20 mouse cellular contexts compared by ENCODE assay signal in the genomic region with DNA sequence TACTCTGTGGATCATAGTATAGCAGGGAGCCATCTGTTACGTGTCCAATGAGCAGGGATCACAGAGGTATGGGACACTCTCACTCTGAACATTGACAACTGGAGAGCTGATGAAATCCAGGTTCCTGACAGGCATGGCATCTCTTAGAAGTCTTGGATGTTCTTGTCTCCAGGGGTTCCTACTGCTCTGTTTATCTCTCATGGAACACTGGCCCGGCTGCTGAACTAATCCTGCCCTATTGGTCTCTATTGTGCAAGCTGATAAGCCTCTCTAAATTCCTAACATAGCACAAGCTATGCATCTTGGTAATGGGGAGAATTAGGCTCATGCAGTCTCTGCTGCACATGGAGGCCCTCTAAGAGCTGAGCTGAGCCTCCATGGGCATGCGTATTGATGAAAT. TPM values are rescaled to one million over a fixed set of nuclear protein-coding genes. Genes with fewer than 3 reads are reported as not detected.
"Had no signal": no experiment of that assay in that cellular context is flagged by ENCODE, and none has a peak within 500 bp of the region (broad histone marks: within the 10 kb centered on the region; RNA-seq: fewer than 3 reads in every experiment).

No protein-coding gene starts in this region.

- H3K9ac ChIP-seq: limb, embryonic 15.5 days; liver, embryonic 12.5 days; midbrain, embryonic 13.5 days; neural tube, embryonic 12.5 days had no signal

- H3K27me3 ChIP-seq: limb, embryonic 15.5 days; neural tube, embryonic 12.5 days had no signal

- DNase-seq: kidney, adult 9 months; kidney, postnatal 36 days; layer of hippocampus, adult 9-11 months; layer of hippocampus, postnatal 36 days; lung, postnatal 14 days; retina, postnatal 1 day; right cerebral cortex, postnatal 4 days; spleen, adult 18-20 months; thymus, adult 18-20 months; thymus, postnatal 14 days had no signal

- H3K4me2 ChIP-seq: limb, embryonic 15.5 days; liver, embryonic 12.5 days; midbrain, embryonic 13.5 days; neural tube, embryonic 12.5 days had no signal

- H3K9me3 ChIP-seq: limb, embryonic 15.5 days; liver, embryonic 12.5 days; midbrain, embryonic 13.5 days; neural tube, embryonic 12.5 days had no signal

- H3K27ac ChIP-seq: kidney, postnatal 0 days; limb, embryonic 15.5 days; liver, embryonic 12.5 days; midbrain, embryonic 13.5 days; neural tube, embryonic 12.5 days had no signal

- ATAC-seq: liver, embryonic 12.5 days; midbrain, embryonic 13.5 days had no signal

- H3K4me3 ChIP-seq: limb, embryonic 15.5 days; liver, embryonic 12.5 days; midbrain, embryonic 13.5 days; myocyte; neural tube, embryonic 12.5 days had no signal

- H3K36me3 ChIP-seq: limb, embryonic 15.5 days; liver, embryonic 12.5 days; midbrain, embryonic 13.5 days; neural tube, embryonic 12.5 days had no signal

RNA-seq across cellular contexts. Expression of gene March10, which starts 48.5 kb away (rescaled TPM):
- total RNA-seq: megakaryocyte-erythroid progenitor cell, adult 5-6 weeks had no signal
- polyA plus RNA-seq: limb, embryonic 11.5 days; limb, embryonic 15.5 days; liver, embryonic 12.5 days; liver, embryonic 16.5 days; stomach, embryonic 14.5 days had no signal
